Mouse (Mus musculus) ES-E14 (cell line): Measurements from ENCODE around the gene Cd9. TPM values are rescaled to one million over a fixed set of nuclear protein-coding genes. Genes with fewer than 3 reads are reported as not detected.

Experiments used
- DNase-seq: peaks from one replicate; pipeline ENCODE4 v3.0.0-alpha.2; 2013; ENCODE audit warnings: low read depth, low spot score
- H3K27ac ChIP-seq: 2 replicates; pipeline ENCODE4 v1.5.1; 2012; ENCODE audit warnings: low read depth, mild to moderate bottlenecking, low read length, moderate library complexity, mixed read lengths; ENCODE audit not compliant: poor library complexity, insufficient read depth, severe bottlenecking
- H3K36me3 ChIP-seq: 2 replicates; pipeline ENCODE4 v1.6.1; 2012; ENCODE audit warnings: mild to moderate bottlenecking, low read length, moderate library complexity, mixed read lengths; ENCODE audit not compliant: control insufficient read depth, poor library complexity, insufficient read depth, severe bottlenecking
- H3K4me1 ChIP-seq, 2 experiments: fragments of 150-350 bp in 1 of 2; sonication (generic) in 1 of 2; 2 replicates each; pipeline ENCODE4 v1.6.1; 2012; ENCODE audit warnings: low read length in 2 of 2, mild to moderate bottlenecking in 1 of 2, mixed read lengths in 1 of 2; ENCODE audit not compliant: control insufficient read depth in 2 of 2, insufficient read depth in 2 of 2, poor library complexity in 1 of 2
- H3K4me3 ChIP-seq, 2 experiments: fragments of 150-350 bp in 1 of 2; sonication (generic) in 1 of 2; 2 replicates each; pipeline ENCODE4 v1.5.1; 2012; ENCODE audit warnings: low read length in 2 of 2, low read depth in 1 of 2, mild to moderate bottlenecking in 1 of 2, mixed read lengths in 1 of 2; ENCODE audit not compliant: insufficient read depth in 1 of 2, poor library complexity in 1 of 2, severe bottlenecking in 1 of 2
- H3K9ac ChIP-seq: 2 replicates; pipeline ENCODE4 v1.6.1; 2012; ENCODE audit warnings: low read depth, mild to moderate bottlenecking, low read length, mixed read lengths; ENCODE audit not compliant: poor library complexity, insufficient read depth, severe bottlenecking
- H3K9me3 ChIP-seq: fragments of 150-350 bp; sonication (generic); 2 replicates; pipeline ENCODE4 v1.6.1; 2012; ENCODE audit warnings: low read depth, mild to moderate bottlenecking, low read length; ENCODE audit not compliant: control insufficient read depth, insufficient read depth
- CHD2 ChIP-seq: IDR thresholded peaks from 2 replicates; pipeline ENCODE4 v1.6.1; 2014; ENCODE audit warnings: mild to moderate bottlenecking, low read depth, low read length, inconsistent platforms
- HCFC1 ChIP-seq: IDR thresholded peaks from 2 replicates; pipeline ENCODE4 v1.6.1; 2012; ENCODE audit warnings: low read length, inconsistent platforms, borderline replicate concordance; ENCODE audit not compliant: insufficient read depth
- MAFK ChIP-seq: IDR thresholded peaks from 2 replicates; pipeline ENCODE4 v1.6.1; 2014; ENCODE audit warnings: mild to moderate bottlenecking, low read depth, low read length, inconsistent platforms; ENCODE audit not compliant: insufficient read depth
- ZC3H11A ChIP-seq: IDR thresholded peaks from 2 replicates; pipeline ENCODE4 v1.6.1; 2012; ENCODE audit warnings: low read depth, mild to moderate bottlenecking, inconsistent platforms, low read length, borderline replicate concordance
- ZNF384 ChIP-seq: IDR thresholded peaks from 2 replicates; pipeline ENCODE4 v1.6.1; 2012; ENCODE audit warnings: low read depth, low read length, inconsistent platforms
- in situ Hi-C, 2 experiments: fragments of 600-800 bp; cut with MboI; formaldehyde crosslinking; loops; one replicate each; pipeline ENCODE4 v1.15.1; 2025; ENCODE audit warnings: low sequenced_read_pairs in 2 of 2, inconsistent platforms in 1 of 2; ENCODE audit not compliant: unreplicated experiment in 2 of 2
- total RNA-seq: library from RNA; depleted of rRNA; stranded (reverse); fragments of 300-350 nt; gene quantifications from 2 replicates; pipeline ENCODE4 v1.2.3, GENCODE M21; 2012

Cd9 gene
- total RNA-seq, 1 experiment: 228 TPM

DNA sequence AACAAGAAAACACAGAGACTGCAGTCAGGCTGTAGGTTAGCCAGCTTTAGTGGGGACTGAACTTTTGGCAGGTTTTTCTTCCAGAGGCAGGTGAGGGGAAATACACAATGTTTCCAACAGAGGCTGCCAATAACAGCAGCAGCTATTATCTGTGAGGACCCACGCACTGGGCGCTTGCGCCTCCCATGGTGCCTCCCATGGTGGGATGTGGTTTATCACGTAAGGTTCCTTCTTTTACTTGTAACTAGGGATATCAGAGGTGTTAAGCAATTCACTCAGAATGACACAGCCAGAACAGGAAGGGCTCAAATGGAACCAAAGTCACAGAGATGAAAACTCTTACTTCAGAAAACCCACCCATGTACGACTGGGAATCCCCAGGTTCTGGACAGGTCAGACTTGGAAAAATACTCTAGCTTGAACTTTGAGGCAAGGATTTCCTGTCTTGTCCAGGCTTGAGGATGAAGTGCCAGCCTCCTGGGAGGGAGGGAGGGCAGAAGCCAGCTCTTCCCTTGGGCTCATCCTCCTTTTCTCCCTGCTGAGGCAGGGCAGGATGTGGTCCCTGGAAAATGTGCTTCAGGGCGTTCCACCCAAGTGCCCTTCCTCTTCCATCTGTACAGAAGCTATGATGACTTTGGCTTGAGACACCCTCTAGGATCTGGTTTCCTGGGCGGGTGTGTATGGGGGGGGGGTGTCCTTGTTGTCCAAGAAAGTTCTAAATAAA, 12.8 kb downstream of the Cd9 start:
- in situ Hi-C loops: no loop called here
- Histone ChIP-seq H3K36me3 (peaks cover 3% of the 10 kb centered on the region; the same call in 1 of the 2 replicates), H3K4me3 (no peak overlapping the region), H3K27ac (peak overlapping the region; percentile 20; the same call in 1 of the 2 replicates), H3K9me3 (no peaks in the 10 kb centered on the region), H3K4me1 (peaks cover 44 to 62% of the 10 kb centered on the region in 2 experiments), H3K9ac (peak overlapping the region; percentile 21; the same call in 1 of the 2 replicates)
- no peak for DNase-seq
- TF ChIP-seq ZC3H11A (no peak), CHD2 (no peak), ZNF384 (no peak)

DNA sequence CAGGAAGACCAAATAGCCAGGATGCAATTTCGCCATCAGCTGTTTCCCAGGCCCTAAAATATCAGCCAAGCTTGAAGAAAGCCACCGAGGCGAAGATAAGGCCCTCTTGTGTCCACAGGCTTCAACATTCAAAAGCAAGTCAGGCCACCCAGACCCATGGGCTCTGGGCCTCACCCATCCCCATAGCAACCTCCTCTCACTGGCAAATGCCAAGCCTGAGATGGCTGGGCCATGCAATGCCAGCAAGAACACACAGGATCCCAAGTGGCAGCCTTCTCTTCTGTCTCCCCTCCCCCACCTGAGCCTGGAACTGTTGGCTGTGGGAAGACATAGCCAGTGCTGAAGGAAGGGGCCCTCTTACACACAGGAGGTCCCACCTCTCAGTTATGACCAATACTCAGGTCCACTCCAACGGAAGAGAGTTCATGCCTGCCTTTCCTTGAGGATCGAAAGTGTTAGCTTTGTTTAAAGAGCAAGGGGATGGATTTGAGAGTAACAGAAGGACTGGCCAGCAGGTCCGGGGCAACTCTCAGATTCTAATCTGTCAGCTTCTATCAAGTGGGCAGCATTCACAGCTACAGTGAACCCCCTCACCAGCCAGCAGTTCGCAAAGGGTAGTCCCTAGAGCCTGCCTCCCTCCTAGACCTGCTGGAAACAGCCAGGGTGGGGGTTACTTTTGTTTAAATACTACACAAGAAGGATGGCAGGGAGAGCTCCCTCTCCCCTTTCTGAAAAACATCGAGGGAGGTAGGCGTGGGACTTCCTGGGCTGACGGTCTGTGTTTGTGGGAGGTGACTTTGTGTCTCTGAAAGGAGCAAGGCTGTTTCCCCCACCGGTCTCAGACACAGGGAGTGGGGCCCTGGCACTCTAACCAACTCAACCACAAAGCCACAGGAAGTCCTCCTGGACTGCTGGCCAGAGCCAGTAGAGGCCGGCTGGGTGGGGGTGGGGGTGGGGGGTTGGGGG, 13.9 kb downstream of the Cd9 start:
- H3K4me1 ChIP-seq: peaks cover 44 to 63% of the 10 kb centered on the region in 2 experiments
- peaks cover 5% of the 10 kb centered on the region; the same call in 1 of the 2 replicates for H3K36me3 ChIP-seq
- TF ChIP-seq MAFK (no peak), ZNF384 (no peak), CHD2 (no peak), HCFC1 (no peak), ZC3H11A (no peak)
- no peak overlapping the region; the same call in 1 of the 2 replicates for H3K9ac ChIP-seq
- H3K9me3 ChIP-seq: no peaks in the 10 kb centered on the region
- in situ Hi-C loops: no loop called here
- no peak for DNase-seq
- H3K27ac ChIP-seq: peak overlapping the region; percentile 20; the same call in 1 of the 2 replicates
- H3K4me3 ChIP-seq: no peak overlapping the region

DNA sequence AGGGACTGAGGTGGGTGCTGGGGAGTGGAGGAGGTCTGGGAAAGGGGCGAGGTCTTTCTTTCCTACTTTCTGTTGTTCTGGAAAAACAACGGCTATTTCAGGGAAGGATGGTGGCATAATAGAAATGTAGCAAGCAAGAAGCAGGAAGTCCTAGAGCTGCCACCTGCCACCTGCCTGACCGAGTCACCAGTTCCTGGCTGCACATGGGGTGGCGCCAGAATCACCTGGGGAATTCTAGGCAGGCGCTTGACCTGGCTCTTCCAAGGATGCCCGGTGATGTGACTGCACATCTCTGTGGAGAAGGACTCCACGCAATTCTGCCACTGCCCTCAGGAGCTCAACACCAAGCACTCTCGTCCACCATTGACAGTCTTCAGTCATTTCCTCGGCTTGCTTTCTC, 15.2 kb downstream of the Cd9 start:
- in situ Hi-C loops: no loop called here
- no peaks in the 10 kb centered on the region for H3K9me3 ChIP-seq
- no peak overlapping the region for H3K9ac ChIP-seq
- TF ChIP-seq ZNF384 (no peak), MAFK (no peak)
- no peak for DNase-seq
- peaks cover 45 to 64% of the 10 kb centered on the region in 2 experiments for H3K4me1 ChIP-seq
- peaks cover 5% of the 10 kb centered on the region; the same call in 1 of the 2 replicates for H3K36me3 ChIP-seq
- H3K4me3 ChIP-seq: no peak overlapping the region
- H3K27ac ChIP-seq: no peak overlapping the region

DNA sequence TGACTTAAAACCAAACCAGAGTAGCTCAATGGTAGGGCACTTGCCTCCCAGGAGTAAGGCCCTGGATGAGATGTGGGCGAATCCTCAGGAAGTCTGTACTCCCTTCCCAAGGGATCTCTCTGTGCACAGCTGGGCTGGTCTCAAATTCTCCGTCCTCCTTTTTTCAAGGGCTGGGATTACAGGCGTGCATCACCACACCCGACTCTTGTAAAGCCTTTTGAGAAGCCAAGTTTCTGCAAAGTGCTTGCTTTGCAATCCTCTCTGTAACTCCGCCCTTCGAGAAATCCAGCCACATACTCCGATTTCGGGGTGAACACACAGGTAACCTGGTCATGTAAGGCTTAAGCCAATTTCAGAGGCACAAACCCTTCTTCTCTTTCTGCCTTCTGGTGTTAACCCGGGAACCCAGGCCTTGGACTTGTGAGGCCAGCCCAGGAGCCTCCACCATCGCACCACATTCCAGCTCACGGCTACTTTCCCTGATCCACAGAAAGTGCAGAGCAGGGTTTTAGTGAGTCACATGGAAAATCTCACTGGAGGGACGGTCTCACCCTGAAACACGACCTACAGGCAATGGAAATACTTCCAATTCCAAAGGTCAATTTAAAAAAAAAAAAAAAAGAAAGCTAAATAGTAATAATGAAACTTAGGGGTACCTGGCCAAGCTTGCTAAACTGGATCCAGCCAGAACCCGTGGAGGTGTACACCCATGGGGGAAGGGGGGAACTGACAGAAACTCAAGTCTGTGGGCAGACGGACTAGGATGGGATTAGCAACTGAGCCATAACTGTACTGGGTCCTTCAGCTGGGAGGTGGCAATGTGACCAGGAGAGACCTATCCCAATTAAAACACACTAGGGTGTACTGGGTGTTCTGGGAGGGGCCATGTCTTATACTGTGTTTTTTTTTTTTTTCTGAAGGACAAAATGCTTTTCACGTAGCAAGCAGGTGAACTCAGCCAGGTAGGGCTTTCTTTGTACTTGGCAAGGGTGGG, 16.2 kb downstream of the Cd9 start:
- Histone ChIP-seq H3K36me3 (peaks cover 5% of the 10 kb centered on the region; the same call in 1 of the 2 replicates), H3K9ac (peak overlapping the region; percentile 30; the same call in 1 of the 2 replicates), H3K4me3 (peak overlapping the region in 1 of 2 experiments; percentile 16; a peak in 1 of 4 replicates), H3K27ac (peak overlapping the region; percentile 64; the same call in 1 of the 2 replicates), H3K4me1 (peaks cover 42 to 66% of the 10 kb centered on the region in 2 experiments), H3K9me3 (no peaks in the 10 kb centered on the region)
- TF ChIP-seq MAFK (no peak), ZC3H11A (no peak), ZNF384 (no peak), HCFC1 (no peak), CHD2 (no peak)
- in situ Hi-C loops: no loop called here
- DNase-seq: no peak
